Mouse (Mus musculus): ENCODE measurements around the gene Gm21992. TPM values are rescaled to one million over a fixed set of nuclear protein-coding genes. Genes with fewer than 3 reads are reported as not detected.
"Not testable (repeated sequence)": the region's sequence is repeated elsewhere in the genome, so short reads cannot be mapped to it uniquely, and the experiment has no call there.

Gene Gm21992
- polyA plus RNA-seq, 1 experiment from 2014 or later = 8.5 TPM

DNA sequence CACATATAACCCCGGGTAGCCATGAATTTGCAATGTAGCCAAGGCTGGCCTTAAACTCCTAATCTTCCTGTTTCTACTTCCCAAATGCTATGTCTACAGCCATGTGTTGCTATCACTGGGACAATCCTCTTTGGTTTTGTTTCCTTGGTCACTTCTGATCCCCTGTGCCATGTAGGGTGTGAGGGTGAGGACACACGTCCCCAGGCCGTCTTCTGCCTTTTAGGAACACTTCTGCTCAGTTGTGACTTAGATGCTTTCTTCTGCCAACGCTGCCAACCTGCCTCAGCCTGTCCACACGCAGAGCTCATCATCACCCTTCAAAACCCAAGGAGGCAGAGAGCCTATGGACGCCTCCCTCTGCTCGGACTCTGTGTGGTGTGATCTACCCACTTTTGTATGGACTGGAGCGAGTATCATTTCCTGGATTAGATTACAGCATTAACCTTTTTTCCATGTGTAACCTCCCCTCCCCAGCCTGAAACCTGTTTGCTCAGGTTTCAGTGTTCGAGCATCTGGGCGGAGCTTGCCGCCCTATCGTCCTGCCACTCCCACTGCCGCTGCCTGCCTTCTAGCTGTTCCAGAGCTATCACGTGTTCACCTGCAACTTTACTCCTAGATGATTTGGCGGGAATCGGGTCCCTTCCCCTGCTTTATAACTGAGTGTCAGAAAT, 17.2 kb upstream of the Gm21992 start:
- Histone ChIP-seq H3K9me3 (ENCODE audit: control insufficient read depth, low read length) (no peaks in the 10 kb centered on the region), H3K4me2 (ENCODE audit: low read depth) (no peak overlapping the region), H3K4me1 (ENCODE audit: control insufficient read depth, insufficient read depth, low read length) (no peaks in the 10 kb centered on the region), H3K9ac (ENCODE audit: low read length) (no peak overlapping the region), H3K27ac (ENCODE audit: low read depth, low read length) (no peak overlapping the region), H3K4me3 (ENCODE audit: low read depth, low read length) (no peak overlapping the region), H3K27me3 (ENCODE audit: control insufficient read depth, insufficient read depth, low read length) (no peaks in the 10 kb centered on the region), H3K36me3 (ENCODE audit: control insufficient read depth, insufficient read depth, low read length) (0 out of 2 replicates have a peak, but pooled peaks cover 3% of the 10 kb centered on the region)
- DNase-seq (ENCODE audit: low spot score) (no peak), ATAC-seq (ENCODE audit: insufficient read depth, low FRiP score, low TSS enrichment) (no peak)
- WGBS = 58% methylated on average over 16 of the region's 16 CpGs

GRCm38 (mm10) chr19:4820678-4821303, 9.4 kb upstream of the Gm21992 start:
- Histone ChIP-seq H3K9ac (ENCODE audit: low read length) (no peak overlapping the region), H3K4me2 (ENCODE audit: low read depth) (no peak overlapping the region), H3K27me3 (ENCODE audit: control insufficient read depth, insufficient read depth, low read length) (no peaks in the 10 kb centered on the region), H3K4me3 (ENCODE audit: low read depth, low read length) (no peak overlapping the region), H3K4me1 (ENCODE audit: control insufficient read depth, insufficient read depth, low read length) (no peaks in the 10 kb centered on the region), H3K9me3 (ENCODE audit: control insufficient read depth, low read length) (no peaks in the 10 kb centered on the region), H3K36me3 (ENCODE audit: control insufficient read depth, insufficient read depth, low read length) (0 out of 2 replicates have a peak, but pooled peaks cover 3% of the 10 kb centered on the region), H3K27ac (ENCODE audit: low read depth, low read length) (no peak overlapping the region)
- DNase-seq (ENCODE audit: low spot score) (no peak), ATAC-seq (ENCODE audit: insufficient read depth, low FRiP score, low TSS enrichment) (no peak)
- WGBS = 92% methylated on average over 5 of the region's 5 CpGs

DNA sequence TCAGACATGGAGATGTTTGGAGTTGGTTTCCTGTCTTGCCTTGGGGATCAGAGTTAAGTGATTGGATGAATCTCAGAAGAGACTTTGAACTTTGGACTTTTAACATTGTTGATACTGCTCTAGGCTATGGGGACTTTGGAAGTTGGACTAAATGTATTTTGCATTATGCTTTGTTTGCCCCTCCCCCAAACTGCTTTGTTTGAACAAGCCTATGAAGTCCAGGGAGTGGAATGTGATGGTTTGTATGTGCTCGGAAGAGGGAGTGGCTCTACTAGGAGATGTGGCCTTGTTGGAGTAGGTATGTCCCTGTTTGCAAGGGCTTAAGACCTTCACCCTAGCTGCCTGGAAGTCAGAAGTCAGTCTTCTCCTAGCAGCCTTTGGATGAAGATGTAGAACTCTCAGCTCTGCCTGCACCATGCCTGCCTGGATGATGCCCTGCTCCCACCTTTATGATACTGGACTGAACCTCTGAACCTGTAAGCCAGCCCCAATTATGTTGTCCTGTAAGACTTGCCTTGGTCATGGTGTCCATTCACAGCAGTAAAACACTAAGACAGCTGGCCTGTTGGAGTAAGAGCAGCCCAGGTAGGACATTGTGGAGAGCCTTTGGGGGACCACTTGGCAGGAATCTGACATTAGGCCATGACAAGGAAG, 5.9 kb upstream of the Gm21992 start:
- no peaks in the 10 kb centered on the region for H3K36me3 ChIP-seq (ENCODE audit: control insufficient read depth, insufficient read depth, low read length)
- ATAC-seq (ENCODE audit: insufficient read depth, low FRiP score, low TSS enrichment) (no peak), DNase-seq (ENCODE audit: low spot score) (no peak)
- WGBS = 86% methylated on average over 1 of the region's 1 CpGs
- no peak overlapping the region for H3K27ac ChIP-seq (ENCODE audit: low read depth, low read length)
- H3K9me3 ChIP-seq (ENCODE audit: control insufficient read depth, low read length) = no peaks in the 10 kb centered on the region
- no peak overlapping the region for H3K4me3 ChIP-seq (ENCODE audit: low read depth, low read length)
- H3K4me1 ChIP-seq (ENCODE audit: control insufficient read depth, insufficient read depth, low read length) = no peaks in the 10 kb centered on the region
- no peak overlapping the region for H3K9ac ChIP-seq (ENCODE audit: low read length)
- H3K4me2 ChIP-seq (ENCODE audit: low read depth) = no peak overlapping the region
- H3K27me3 ChIP-seq (ENCODE audit: control insufficient read depth, insufficient read depth, low read length) = no peaks in the 10 kb centered on the region

DNA sequence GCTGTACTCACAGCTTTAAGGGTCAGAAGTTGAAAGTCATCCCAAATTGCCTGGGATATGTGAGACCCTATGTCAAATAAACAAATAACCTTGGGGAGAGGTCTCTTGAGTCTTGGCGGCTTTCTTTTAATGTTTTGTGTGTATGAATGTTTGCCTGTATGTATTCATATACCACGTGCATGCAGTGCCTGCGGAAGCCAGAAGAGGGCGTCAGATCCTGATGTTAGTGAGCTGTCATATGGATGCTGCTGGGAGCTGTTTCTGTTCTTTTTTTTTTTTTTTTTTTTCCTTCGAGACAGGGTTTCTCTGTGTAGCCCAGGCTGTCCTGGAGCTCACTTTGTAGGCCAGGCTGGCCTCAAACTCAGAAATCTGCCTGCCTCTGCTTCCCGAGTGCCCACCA, 1.6 kb upstream of the Gm21992 start:
- Histone ChIP-seq H3K9me3 (ENCODE audit: control insufficient read depth, low read length) (no peaks in the 10 kb centered on the region), H3K4me3 (ENCODE audit: low read depth, low read length) (no peak overlapping the region), H3K4me1 (ENCODE audit: control insufficient read depth, insufficient read depth, low read length) (peaks cover 13% of the 10 kb centered on the region), H3K27me3 (ENCODE audit: control insufficient read depth, insufficient read depth, low read length) (no peaks in the 10 kb centered on the region), H3K27ac (ENCODE audit: low read depth, low read length) (no peak overlapping the region), H3K9ac (ENCODE audit: low read length) (no peak overlapping the region), H3K4me2 (ENCODE audit: low read depth) (no peak overlapping the region), H3K36me3 (ENCODE audit: control insufficient read depth, insufficient read depth, low read length) (no peaks in the 10 kb centered on the region)
- 84% methylated on average over 6 of the region's 6 CpGs for WGBS
- DNase-seq (ENCODE audit: low spot score) (no peak), ATAC-seq (ENCODE audit: insufficient read depth, low FRiP score, low TSS enrichment) (no peak)

DNA sequence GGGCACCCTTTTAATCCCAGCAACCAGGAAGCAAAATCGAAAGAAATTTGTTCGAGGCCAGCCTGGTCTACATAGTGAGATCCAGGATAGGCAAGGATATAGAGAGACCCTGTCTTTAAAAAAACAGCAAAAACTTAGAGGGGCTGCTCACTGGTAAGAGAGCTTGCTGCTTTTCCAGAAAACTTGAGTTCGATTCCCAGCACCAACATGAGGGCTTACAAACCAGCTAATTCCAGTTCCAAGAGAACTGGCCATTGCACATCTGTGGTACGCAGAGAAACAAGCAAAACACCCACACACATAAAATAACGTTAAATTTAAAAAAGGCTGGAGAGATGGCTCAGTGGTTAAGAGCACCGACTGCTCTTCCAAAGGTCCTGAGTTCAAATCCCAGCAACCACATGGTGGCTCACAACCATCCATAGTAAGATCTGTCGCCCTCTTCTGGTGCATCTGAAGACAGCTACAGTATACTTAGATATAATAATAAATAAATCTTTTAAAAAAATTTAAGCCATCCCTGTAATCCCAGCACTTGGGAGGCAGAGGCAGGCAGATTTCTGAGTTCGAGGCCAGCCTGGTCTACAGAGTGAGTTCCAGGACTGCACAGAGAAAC, 1.0 kb upstream of the Gm21992 start:
- not testable (repeated sequence) for ATAC-seq (ENCODE audit: insufficient read depth, low FRiP score, low TSS enrichment); H3K9me3 ChIP-seq (ENCODE audit: control insufficient read depth, low read length); DNase-seq (ENCODE audit: low spot score); H3K36me3 ChIP-seq (ENCODE audit: control insufficient read depth, insufficient read depth, low read length); H3K27me3 ChIP-seq (ENCODE audit: control insufficient read depth, insufficient read depth, low read length); H3K27ac ChIP-seq (ENCODE audit: low read depth, low read length)
- Histone ChIP-seq H3K4me2 (ENCODE audit: low read depth) (peak overlapping the region; percentile 49), H3K9ac (ENCODE audit: low read length) (peak overlapping the region; percentile 77), H3K4me1 (ENCODE audit: control insufficient read depth, insufficient read depth, low read length) (peaks cover 15% of the 10 kb centered on the region), H3K4me3 (ENCODE audit: low read depth, low read length) (peak overlapping the region; percentile 88)
- WGBS = 77% methylated on average over 8 of the region's 8 CpGs

- H3K36me3 ChIP-seq (ENCODE audit: control insufficient read depth, insufficient read depth, low read length) = no peaks in the 10 kb centered on the region
- no peaks in the 10 kb centered on the region for H3K9me3 ChIP-seq (ENCODE audit: control insufficient read depth, low read length)
- peaks cover 15% of the 10 kb centered on the region for H3K4me1 ChIP-seq (ENCODE audit: control insufficient read depth, insufficient read depth, low read length)
- WGBS = 5% methylated on average over 12 of the region's 12 CpGs
- H3K4me3 ChIP-seq (ENCODE audit: low read depth, low read length) = peak overlapping the region; percentile 88
- peak overlapping the region; percentile 77 for H3K9ac ChIP-seq (ENCODE audit: low read length)
- no peak for ATAC-seq (ENCODE audit: insufficient read depth, low FRiP score, low TSS enrichment)
- no peaks in the 10 kb centered on the region for H3K27me3 ChIP-seq (ENCODE audit: control insufficient read depth, insufficient read depth, low read length)
- peak overlapping the region; percentile 80; the same call in 1 of the 2 replicates for H3K27ac ChIP-seq (ENCODE audit: low read depth, low read length)
- no peak for DNase-seq (ENCODE audit: low spot score)
- peak overlapping the region; percentile 49 for H3K4me2 ChIP-seq (ENCODE audit: low read depth)
Measured at GRCm38 (mm10) chr19:4811909-4812242, 464 bp upstream of the Gm21992 start.

- H3K9me3 ChIP-seq (ENCODE audit: control insufficient read depth, low read length) = no peaks in the 10 kb centered on the region
- DNase-seq (ENCODE audit: low spot score) (no peak), ATAC-seq (ENCODE audit: insufficient read depth, low FRiP score, low TSS enrichment) (no peak)
- peak overlapping the region; percentile 69 for H3K9ac ChIP-seq (ENCODE audit: low read length)
- no peaks in the 10 kb centered on the region for H3K27me3 ChIP-seq (ENCODE audit: control insufficient read depth, insufficient read depth, low read length)
- peaks cover 15% of the 10 kb centered on the region for H3K4me1 ChIP-seq (ENCODE audit: control insufficient read depth, insufficient read depth, low read length)
- WGBS = under 1% methylated on average over 17 of the region's 17 CpGs
- peak overlapping the region; percentile 93 for H3K27ac ChIP-seq (ENCODE audit: low read depth, low read length)
- peak overlapping the region; percentile 88 for H3K4me3 ChIP-seq (ENCODE audit: low read depth, low read length)
- H3K36me3 ChIP-seq (ENCODE audit: control insufficient read depth, insufficient read depth, low read length) = no peaks in the 10 kb centered on the region
- H3K4me2 ChIP-seq (ENCODE audit: low read depth) = peak overlapping the region; percentile 78
Measured at GRCm38 (mm10) chr19:4810746-4811062, 708 bp downstream of the Gm21992 start.

GRCm38 (mm10) chr19:4810309-4810708, 1.1 kb downstream of the Gm21992 start:
- DNase-seq (ENCODE audit: low spot score) (no peak), ATAC-seq (ENCODE audit: insufficient read depth, low FRiP score, low TSS enrichment) (no peak)
- H3K4me1 ChIP-seq (ENCODE audit: control insufficient read depth, insufficient read depth, low read length) = peaks cover 15% of the 10 kb centered on the region
- peak overlapping the region; percentile 69 for H3K9ac ChIP-seq (ENCODE audit: low read length)
- WGBS = 0% methylated on average over 14 of the region's 14 CpGs
- H3K4me3 ChIP-seq (ENCODE audit: low read depth, low read length) = peak overlapping the region; percentile 88
- peak overlapping the region; percentile 78 for H3K4me2 ChIP-seq (ENCODE audit: low read depth)
- H3K36me3 ChIP-seq (ENCODE audit: control insufficient read depth, insufficient read depth, low read length) = no peaks in the 10 kb centered on the region
- no peaks in the 10 kb centered on the region for H3K9me3 ChIP-seq (ENCODE audit: control insufficient read depth, low read length)
- H3K27me3 ChIP-seq (ENCODE audit: control insufficient read depth, insufficient read depth, low read length) = no peaks in the 10 kb centered on the region
- H3K27ac ChIP-seq (ENCODE audit: low read depth, low read length) = no peak overlapping the region

Data from neural tube, embryonic 11.5 days (tissue).